Mouse (Mus musculus) neutrophil, adult 59 days (primary cell): Measurements from ENCODE around the gene Olfr1324. TPM values are rescaled to one million over a fixed set of nuclear protein-coding genes. Genes with fewer than 3 reads are reported as not detected.

Source experiments
- total RNA-seq, 2 experiments: library from RNA; stranded (reverse); gene quantifications; 1 replicate in 1 of 2; 2 replicates in 1 of 2; pipeline ENCODE4 v1.2.4; 2023

The Olfr1324 gene
- not detected for total RNA-seq

DNA sequence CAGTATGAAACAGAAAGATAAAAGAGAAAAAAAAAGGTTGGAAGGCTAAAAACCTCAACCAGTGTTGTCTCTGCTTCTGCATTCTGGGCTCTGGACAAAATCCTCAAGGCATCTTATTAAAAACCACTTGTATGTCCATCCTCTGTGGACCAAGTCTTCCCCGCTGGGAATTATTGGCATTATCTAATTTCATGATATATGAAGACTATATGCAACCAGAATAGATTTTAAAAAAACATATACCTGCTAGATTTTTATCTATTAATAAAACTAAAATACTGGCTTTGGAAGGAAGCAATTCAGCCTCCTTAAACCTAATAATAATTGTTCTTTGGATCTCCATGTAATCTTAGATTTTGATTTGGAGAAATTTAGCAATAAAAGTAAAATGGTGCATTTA lies at the start of gene Olfr1324:
Gene Olfr1324, minus strand, starts transcription at position 101 of the 400 bp plus-strand sequence.

